Mouse (Mus musculus) myocyte (in vitro differentiated cells): ENCODE measurements at regions not wholly inside any gene's neighbourhood (a gene's known extent, or its start where the extent isn't known, plus 50 kb on each side); places are given as distances from the start of the nearest gene placed in this dataset.

Experiments used
- H3K27me3 ChIP-seq: one replicate; pipeline ENCODE4 v1.6.1; 2011; ENCODE audit not compliant: control insufficient read depth, insufficient read depth, insufficient read length
- H3K36me3 ChIP-seq: one replicate; pipeline ENCODE4 v1.6.1; 2011; ENCODE audit not compliant: control insufficient read depth, insufficient read depth
- H3K4me2 ChIP-seq: one replicate; pipeline ENCODE4 v1.6.1; 2011; ENCODE audit warnings: low read depth, control low read depth
- H3K4me3 ChIP-seq: one replicate; pipeline ENCODE4 v1.5.1; 2011; ENCODE audit warnings: mild to moderate bottlenecking, control low read depth, moderate library complexity
- H3K79me2 ChIP-seq: one replicate; pipeline ENCODE4 v1.6.1; 2011; ENCODE audit not compliant: control insufficient read depth, insufficient read depth
- H3ac ChIP-seq: one replicate; pipeline ENCODE4 v1.6.1; 2011; ENCODE audit not compliant: control insufficient read depth, insufficient read length
- CEBPB ChIP-seq: IDR thresholded peaks from 2 replicates; pipeline ENCODE4 v1.6.1; 2011; ENCODE audit warnings: mild to moderate bottlenecking, moderate library complexity; ENCODE audit not compliant: poor library complexity, insufficient read depth, severe bottlenecking
- E2F4 ChIP-seq: IDR thresholded peaks from one replicate; pipeline ENCODE4 v1.6.1; 2011; ENCODE audit warnings: mild to moderate bottlenecking, control low read depth, moderate library complexity; ENCODE audit not compliant: insufficient read depth
- MAX ChIP-seq: IDR thresholded peaks from one replicate; pipeline ENCODE4 v1.6.1; 2011; ENCODE audit warnings: low read depth, mild to moderate bottlenecking, control low read depth
- MYOD1 ChIP-seq, 3 experiments: IDR thresholded peaks; one replicate each; pipeline ENCODE4 v1.6.1; 2011; ENCODE audit warnings: control low read depth in 2 of 3, low read depth in 2 of 3, mild to moderate bottlenecking in 2 of 3, moderate library complexity in 1 of 3; ENCODE audit not compliant: insufficient read length in 2 of 3, control insufficient read depth in 1 of 3
- MYOG ChIP-seq, 3 experiments: IDR thresholded peaks; one replicate each; pipeline ENCODE4 v1.6.1; 2011; ENCODE audit warnings: control low read depth in 2 of 3, low read depth in 2 of 3, mild to moderate bottlenecking in 2 of 3; ENCODE audit not compliant: insufficient read length in 2 of 3, control insufficient read depth in 1 of 3, insufficient read depth in 1 of 3
- POLR2A ChIP-seq: IDR thresholded peaks from one replicate; pipeline ENCODE4 v1.6.1; 2011; ENCODE audit warnings: low read depth, mild to moderate bottlenecking, control low read depth, moderate library complexity; ENCODE audit not compliant: insufficient read length
- POLR2AphosphoS2 ChIP-seq: IDR thresholded peaks from one replicate; pipeline ENCODE4 v1.6.1; 2011; ENCODE audit warnings: low read depth, control low read depth; ENCODE audit not compliant: insufficient read length
- REST ChIP-seq: IDR thresholded peaks from one replicate; pipeline ENCODE4 v1.6.1; 2011; ENCODE audit warnings: mild to moderate bottlenecking, control low read depth, moderate library complexity; ENCODE audit not compliant: insufficient read depth, insufficient read length
- SRF ChIP-seq: IDR thresholded peaks from one replicate; pipeline ENCODE4 v1.6.1; 2011; ENCODE audit warnings: low read depth; ENCODE audit not compliant: control insufficient read depth, insufficient read length
- TCF12 ChIP-seq: IDR thresholded peaks from one replicate; pipeline ENCODE4 v1.6.1; 2011; ENCODE audit warnings: mild to moderate bottlenecking, control low read depth; ENCODE audit not compliant: poor library complexity, insufficient read depth, severe bottlenecking
- TCF3 ChIP-seq: IDR thresholded peaks from one replicate; pipeline ENCODE4 v1.6.1; 2011; ENCODE audit warnings: low read depth, control low read depth; ENCODE audit not compliant: insufficient read length
- USF1 ChIP-seq: IDR thresholded peaks from one replicate; pipeline ENCODE4 v1.6.1; 2011; ENCODE audit warnings: low read depth, mild to moderate bottlenecking, control low read depth, moderate library complexity

DNA sequence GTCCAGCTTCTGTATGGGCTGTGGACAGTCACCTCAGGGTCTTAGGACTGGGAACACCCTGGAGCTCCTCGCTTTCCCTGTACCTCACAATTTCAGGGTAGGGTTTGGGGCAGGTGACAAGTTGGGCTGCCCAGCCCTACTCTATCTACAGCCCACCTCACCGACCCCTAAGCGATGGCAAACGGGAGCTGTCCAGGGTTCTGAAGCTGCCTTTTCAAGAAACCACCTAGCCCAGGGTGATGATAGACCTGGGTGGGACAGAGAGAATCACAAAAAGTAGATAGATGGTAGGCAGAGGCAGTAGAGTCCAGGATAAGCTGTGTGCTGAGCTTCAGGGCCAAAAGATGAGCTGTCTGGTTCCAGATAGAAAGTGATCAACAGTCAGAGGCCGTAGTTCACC is 479.7 kb upstream of the Zdhhc25 start:
- no peak overlapping the region for H3K4me3 ChIP-seq
- H3K4me2 ChIP-seq = no peak overlapping the region
- H3K27me3 ChIP-seq = no peaks in the 10 kb centered on the region
- H3K36me3 ChIP-seq = no peaks in the 10 kb centered on the region
- H3ac ChIP-seq = no peak overlapping the region
- TF ChIP-seq POLR2A (no peak), REST (peak; percentile 27), USF1 (no peak), CEBPB (no peak)
- no peaks in the 10 kb centered on the region for H3K79me2 ChIP-seq

- Histone ChIP-seq H3K36me3 (no peaks in the 10 kb centered on the region), H3K79me2 (no peaks in the 10 kb centered on the region), H3ac (no peak overlapping the region), H3K4me3 (no peak overlapping the region), H3K27me3 (no peaks in the 10 kb centered on the region), H3K4me2 (no peak overlapping the region)
- TF ChIP-seq TCF12 (no peak), REST (no peak), POLR2A (no peak), POLR2AphosphoS2 (no peak), CEBPB (no peak), TCF3 (no peak), MAX (no peak), MYOD1 (IDR thresholded peaks at IDR 0.05; ENCODE audit: control insufficient read depth in 1 of 3, insufficient read length in 2 of 3, low read depth in 2 of 3) (no peak), MYOG (IDR thresholded peaks at IDR 0.05; ENCODE audit: control insufficient read depth in 1 of 3, insufficient read depth in 1 of 3, insufficient read length in 2 of 3, low read depth in 2 of 3) (no peak), SRF (no peak), USF1 (no peak), E2F4 (no peak)
These were observed 476.1 kb upstream of the Zdhhc25 start for GRCm38 (mm10) chr15:88123907-88124523.

GRCm38 (mm10) chr15:88146118-88146517 is 454.0 kb upstream of the Zdhhc25 start:
- no peaks in the 10 kb centered on the region for H3K27me3 ChIP-seq
- no peak overlapping the region for H3ac ChIP-seq
- no peak overlapping the region for H3K4me3 ChIP-seq
- TF ChIP-seq MYOG (IDR thresholded peaks at IDR 0.05; ENCODE audit: control insufficient read depth in 1 of 3, insufficient read depth in 1 of 3, insufficient read length in 2 of 3, low read depth in 2 of 3) (no peak), MAX (no peak), USF1 (no peak), POLR2A (no peak), TCF12 (no peak), SRF (no peak), CEBPB (no peak), POLR2AphosphoS2 (no peak), TCF3 (no peak), REST (no peak), MYOD1 (IDR thresholded peaks at IDR 0.05; ENCODE audit: control insufficient read depth in 1 of 3, insufficient read length in 2 of 3, low read depth in 2 of 3) (no peak), E2F4 (no peak)
- no peaks in the 10 kb centered on the region for H3K36me3 ChIP-seq
- no peak overlapping the region for H3K4me2 ChIP-seq
- no peaks in the 10 kb centered on the region for H3K79me2 ChIP-seq

GRCm38 (mm10) chr15:88151199-88151598 is 448.9 kb upstream of the Zdhhc25 start:
- no peak overlapping the region for H3K4me3 ChIP-seq
- TF ChIP-seq REST = no peak
- no peak for TF ChIP-seq TCF3
- TF ChIP-seq USF1 = no peak
- TF ChIP-seq TCF12 = no peak
- TF ChIP-seq SRF = no peak
- TF ChIP-seq MYOD1 (IDR thresholded peaks at IDR 0.05; ENCODE audit: control insufficient read depth in 1 of 3, insufficient read length in 2 of 3, low read depth in 2 of 3) = no peak
- no peak for TF ChIP-seq MAX
- TF ChIP-seq E2F4 = no peak
- no peak for TF ChIP-seq MYOG (IDR thresholded peaks at IDR 0.05; ENCODE audit: control insufficient read depth in 1 of 3, insufficient read depth in 1 of 3, insufficient read length in 2 of 3, low read depth in 2 of 3)
- no peak for TF ChIP-seq CEBPB
- TF ChIP-seq POLR2A = no peak
- no peak for TF ChIP-seq POLR2AphosphoS2
- H3K79me2 ChIP-seq = no peaks in the 10 kb centered on the region
- H3K36me3 ChIP-seq = no peaks in the 10 kb centered on the region
- no peak overlapping the region for H3ac ChIP-seq
- H3K4me2 ChIP-seq = no peak overlapping the region
- no peaks in the 10 kb centered on the region for H3K27me3 ChIP-seq
